Comparison of ENCODE assay signal across 22 mouse cellular contexts in the genomic region with DNA sequence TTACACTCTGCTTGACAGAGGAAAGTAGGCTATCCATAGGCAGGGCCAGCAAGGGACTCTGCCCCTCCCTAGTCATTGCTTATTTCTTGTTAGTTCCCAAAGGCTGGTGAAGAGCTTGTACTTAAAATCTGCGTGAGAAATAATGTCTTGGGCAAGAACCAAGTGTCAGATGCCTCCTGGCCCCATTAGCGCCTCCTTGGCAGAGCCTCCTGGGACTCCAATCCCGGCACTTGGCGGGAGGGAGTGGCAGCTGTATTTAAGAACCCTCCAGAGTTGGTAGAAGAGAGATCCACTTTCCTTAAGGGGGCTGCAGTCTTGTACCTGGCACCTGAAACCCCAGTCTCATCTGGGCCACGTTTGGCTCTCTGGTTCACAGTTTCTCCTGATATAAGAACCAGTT. TPM values are rescaled to one million over a fixed set of nuclear protein-coding genes. Genes with fewer than 3 reads are reported as not detected.
DNase-seq lines count a peak whose midpoint lies in the region; TF ChIP-seq lines count a peak whose summit lies in the region.
"Had no signal": no experiment of that assay in that cellular context is flagged by ENCODE, and none has a peak within 500 bp of the region (broad histone marks: within the 10 kb centered on the region; RNA-seq: fewer than 3 reads in every experiment).

No protein-coding gene starts in this region.

- no peaks in the 10 kb centered on the region; the same call in 1 of the 2 replicates for H3K9me3 ChIP-seq in midbrain, embryonic 10.5 days (replicated peaks)
- H3K9me3 ChIP-seq: forebrain, embryonic 10.5 days; limb, embryonic 10.5 days; liver, embryonic 15.5 days; neural tube, embryonic 13.5 days had no signal

- H3K4me3 ChIP-seq in lung, adult 2 months (replicated peaks; ENCODE audit: extremely low read depth, low read depth, low read length): no peak overlapping the region
- H3K4me3 ChIP-seq in midbrain, embryonic 10.5 days: no peak overlapping the region
- H3K4me3 ChIP-seq: forebrain, embryonic 10.5 days; hindbrain, embryonic 10.5 days; limb, embryonic 10.5 days; liver, embryonic 15.5 days; myocyte; neural tube, embryonic 13.5 days had no signal

- H3K36me3 ChIP-seq in midbrain, embryonic 10.5 days: peaks cover 4% of the 10 kb centered on the region; the same call in 1 of the 2 replicates
- H3K36me3 ChIP-seq: limb, embryonic 10.5 days had no signal

- DNase-seq in kidney, adult 18-20 months: peak; percentile 35
- DNase-seq in kidney, postnatal 10 days: no peak
- DNase-seq in lung, adult 18-20 months: peak; percentile 26 to 29
- no peak for DNase-seq in lung, adult 2 months
- peak; percentile 10 for DNase-seq in lung, postnatal 10 days
- no peak for DNase-seq in midbrain, embryonic 10.5 days (ENCODE audit: low spot score)
- DNase-seq in right cerebral cortex, adult 2 months (ENCODE audit: low spot score in 2 of 2): no peak
- DNase-seq: cerebellum, adult 18-20 months; cerebellum, postnatal 14 days; liver; retina, postnatal 1 day; right cerebral cortex, postnatal 4 days; thymus, adult 2 months; thymus, postnatal 4 days had no signal

- TF ChIP-seq POLR2A in lung, adult 2 months (IDR thresholded peaks at IDR 0.05; ENCODE audit: borderline replicate concordance, extremely low read depth, low read depth, low read length): no peak

- H3K27me3 ChIP-seq in midbrain, embryonic 10.5 days (ENCODE audit: low read depth, poor library complexity, severe bottlenecking): no peaks in the 10 kb centered on the region
- H3K27me3 ChIP-seq: liver, embryonic 15.5 days; neural tube, embryonic 13.5 days had no signal

- H3K27ac ChIP-seq in midbrain, embryonic 10.5 days (replicated peaks): no peak overlapping the region
- H3K27ac ChIP-seq: forebrain, embryonic 10.5 days; hindbrain, embryonic 10.5 days; hindbrain, postnatal 0 days; limb, embryonic 10.5 days; neural tube, embryonic 13.5 days had no signal

- 52% methylated on average over 5 of the region's 5 CpGs for WGBS in lung, adult 2 months
- WGBS in midbrain, embryonic 10.5 days: 85% methylated on average over 5 of the region's 5 CpGs

- TF ChIP-seq CTCF in lung, adult 2 months (IDR thresholded peaks at IDR 0.05; ENCODE audit: insufficient read depth, low read length): no peak

- H3K4me1 ChIP-seq in lung, adult 2 months (ENCODE audit: control insufficient read depth, insufficient read depth, low read length): peaks cover 6% of the 10 kb centered on the region; the same call in 1 of the 2 replicates
- H3K4me1 ChIP-seq in midbrain, embryonic 10.5 days: 0 out of 2 replicates have a peak, but pooled peaks cover 7% of the 10 kb centered on the region

RNA-seq across cellular contexts. Expression of gene Slc36a1, which starts 10.0 kb away (rescaled TPM):
- 15.6 and 19.4 TPM in 2 replicates for polyA plus RNA-seq in lung, adult 2 months (2012; rRNA removed)
- polyA plus RNA-seq in midbrain, embryonic 10.5 days (2016; fragmentation: Nextera tagmentation; extraction: Ambion mirVana): 0.77 and 1.0 TPM in 2 replicates

RNA-seq across cellular contexts. Expression of gene Slc36a2, which starts 29.3 kb away (rescaled TPM):
- 75.9 and 90.6 TPM in 2 replicates for polyA plus RNA-seq in lung, adult 2 months (2012; rRNA removed)
- 0.17 and 0.20 TPM in 2 replicates for polyA plus RNA-seq in midbrain, embryonic 10.5 days (2016; fragmentation: Nextera tagmentation; extraction: Ambion mirVana)
- polyA plus RNA-seq: C2C12, myocyte had no signal

Comparison
In these comparisons a context has a peak if more than half of its experiments do, and no peak if none do; other contexts are left out.
1. DNase-seq: peak in kidney, adult 18-20 months (single experiment), lung, adult 18-20 months (2 of 2) and lung, postnatal 10 days (single experiment); none in kidney, postnatal 10 days (single experiment), lung, adult 2 months (single experiment), midbrain, embryonic 10.5 days (single experiment) and right cerebral cortex, adult 2 months (0 of 2).
2. RNA of gene Slc36a2, which starts 29.3 kb away (polyA plus RNA-seq): 75.9 to 90.6 TPM in lung, adult 2 months; 0.17 to 0.20 TPM in midbrain, embryonic 10.5 days; every median in the first group is over 10 times any median in the second.